ENCODE assay signal across 8 mouse cellular contexts in the genomic region with DNA sequence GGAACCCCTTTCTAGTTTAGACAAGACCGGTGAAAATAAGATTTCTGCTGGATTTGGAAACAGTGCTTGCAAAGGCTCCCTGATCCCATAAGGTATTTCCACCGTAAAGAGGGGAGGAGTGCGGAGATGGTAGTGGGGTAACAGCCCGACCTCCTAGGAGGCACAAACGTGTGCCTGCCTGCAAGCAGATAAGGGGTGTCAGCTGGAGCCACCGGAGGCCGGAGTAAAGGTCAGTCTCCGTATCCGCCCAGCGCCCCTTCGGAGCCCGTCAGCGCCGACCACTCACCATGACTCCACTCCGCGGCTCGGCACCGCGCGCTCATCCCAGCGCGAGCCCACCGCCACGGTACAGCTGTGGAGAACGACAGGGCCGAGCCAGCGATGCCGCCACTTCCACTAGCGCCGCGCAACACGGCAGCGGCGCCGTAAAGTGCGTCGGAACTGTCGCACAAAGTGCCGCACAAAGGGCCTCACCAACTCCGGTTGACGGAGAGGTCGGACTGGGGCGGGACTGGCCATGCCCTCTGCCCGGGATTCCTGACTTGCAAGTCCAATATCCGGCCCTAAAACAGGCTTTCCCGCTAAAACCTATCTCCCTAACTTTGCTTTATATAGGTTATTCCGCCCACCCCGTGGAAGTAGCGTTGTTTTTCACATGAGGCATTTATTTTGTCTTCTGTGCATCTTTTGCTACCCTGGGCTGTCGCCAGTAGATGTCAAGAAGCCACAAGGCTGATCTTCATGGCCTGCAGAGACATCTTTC. TPM values are rescaled to one million over a fixed set of nuclear protein-coding genes. Genes with fewer than 3 reads are reported as not detected.
DNase-seq lines count a peak whose midpoint lies in the region; ATAC-seq and TF ChIP-seq lines count a peak whose summit lies in the region.

Gene Dnajc19 (minus strand): TSS at position 422 of the 763 bp plus-strand sequence.

- H3K36me3 ChIP-seq in hindbrain, embryonic 10.5 days, result peaks cover 33% of the 10 kb centered on the region
- H3K36me3 ChIP-seq in lung, postnatal 0 days (ENCODE audit: insufficient read depth, low read length), result no peaks in the 10 kb centered on the region

- peak within 1 kb of the TSS; percentile 92 for H3K27ac ChIP-seq in hindbrain, embryonic 10.5 days
- H3K27ac ChIP-seq in lung, postnatal 0 days (ENCODE audit: low read length), result peak within 1 kb of the TSS; percentile 44

- no peak for TF ChIP-seq EP300 in lung, postnatal 0 days (IDR thresholded peaks at IDR 0.05)

- peak; percentile 93 for ATAC-seq in frontal cortex, adult (ENCODE audit: low TSS enrichment)
- peak; percentile 96 for ATAC-seq in lung, postnatal 0 days

- peak within 1 kb of the TSS; percentile 62 for H3K4me2 ChIP-seq in lung, postnatal 0 days (replicated peaks; ENCODE audit: low read depth, low read length)

- H3K27me3 ChIP-seq in hindbrain, embryonic 10.5 days (ENCODE audit: insufficient read depth, poor library complexity, severe bottlenecking), result no peaks in the 10 kb centered on the region
- H3K27me3 ChIP-seq in lung, postnatal 0 days (replicated peaks; ENCODE audit: insufficient read depth, low read length), result no peaks in the 10 kb centered on the region

- H3K9me3 ChIP-seq in hindbrain, embryonic 10.5 days, result no peaks in the 10 kb centered on the region
- H3K9me3 ChIP-seq in lung, postnatal 0 days (ENCODE audit: low read length), result no peaks in the 10 kb centered on the region

- peaks cover 21% of the 10 kb centered on the region for H3K4me1 ChIP-seq in hindbrain, embryonic 10.5 days (replicated peaks)
- H3K4me1 ChIP-seq in lung, postnatal 0 days (ENCODE audit: insufficient read depth, low read depth, low read length), result peaks cover 4% of the 10 kb centered on the region; the same call in 1 of the 2 replicates

- WGBS in hindbrain, embryonic 10.5 days, result under 1% methylated on average over 50 of the region's 50 CpGs
- WGBS in lung, postnatal 0 days, result 2% methylated on average over 50 of the region's 50 CpGs

- H3K4me3 ChIP-seq in hindbrain, embryonic 10.5 days, result peak within 1 kb of the TSS; percentile 87
- H3K4me3 ChIP-seq in lung, postnatal 0 days (ENCODE audit: low read depth, low read length), result peak within 1 kb of the TSS; percentile 72

- DNase-seq in MN1 (ENCODE audit: low spot score), result peak; percentile 95
- DNase-seq in cerebellum, adult 9-10 months, result peak; percentile 95
- DNase-seq in hindbrain, embryonic 10.5 days (ENCODE audit: low spot score), result peak; percentile 93
- peak; percentile 94 for DNase-seq in layer of hippocampus, adult 9-11 months
- peak; percentile 94 for DNase-seq in lung, postnatal 0 days (ENCODE audit: low spot score)
- DNase-seq in ovary, postnatal 14 days (ENCODE audit: low spot score), result peak; percentile 86
- peak; percentile 91 for DNase-seq in thymus, postnatal 14 days

- H3K9ac ChIP-seq in lung, postnatal 0 days (replicated peaks; ENCODE audit: low read depth), result peak within 1 kb of the TSS; percentile 82

- TF ChIP-seq CTCF in lung, postnatal 0 days (IDR thresholded peaks at IDR 0.05), result no peak

RNA-seq across cellular contexts. Expression of gene Dnajc19, which starts in this region (rescaled TPM):
- 182 and 189 TPM in 2 replicates for polyA plus RNA-seq in hindbrain, embryonic 10.5 days (2016; fragmentation: Nextera tagmentation; extraction: Ambion mirVana)
- polyA plus RNA-seq in lung, postnatal 0 days (2015; fragmentation: Nextera tagmentation; extraction: Ambion mirVana), result 105 and 117 TPM in 2 replicates

Comparison
In these comparisons a context has a peak if more than half of its experiments do, and no peak if none do; other contexts are left out.
1. Peak in every context shown above with its lines: DNase-seq, ATAC-seq, H3K4me3 ChIP-seq and H3K27ac ChIP-seq.